Mouse (Mus musculus): Measurements from ENCODE around the gene Apob.
"Not testable (repeated sequence)": the region's sequence is repeated elsewhere in the genome, so short reads cannot be mapped to it uniquely, and the experiment has no call there.

Gene Apob

DNA sequence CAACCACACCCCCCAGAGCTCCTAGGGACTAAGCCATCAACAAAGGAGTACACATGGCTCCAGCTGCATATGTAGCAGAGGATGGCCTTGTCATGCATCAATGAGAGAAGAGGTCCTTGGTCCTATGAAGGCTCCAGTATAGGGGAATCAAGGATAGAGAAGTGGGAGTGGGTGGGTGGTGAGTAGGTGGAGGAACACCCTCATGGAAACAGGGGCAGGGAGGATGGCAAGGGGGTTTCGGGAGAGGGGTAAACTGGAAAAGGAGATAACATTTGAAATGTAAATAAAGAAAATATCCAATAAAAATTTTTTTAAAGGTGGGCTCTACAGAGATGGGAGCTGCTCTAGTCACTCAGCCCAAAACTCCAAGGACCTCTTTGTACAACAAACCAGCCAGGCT is 53.7 kb downstream of the Apob start:
- CTCF ChIA-PET, result interaction anchor here in 1 of 4 experiments (0.7 kb wide), 1 partner anchor 275 kb away, joined by 3 read pairs; no protein-coding TSS in a partner anchor
- POLR2A ChIA-PET, result not testable (repeated sequence)

DNA sequence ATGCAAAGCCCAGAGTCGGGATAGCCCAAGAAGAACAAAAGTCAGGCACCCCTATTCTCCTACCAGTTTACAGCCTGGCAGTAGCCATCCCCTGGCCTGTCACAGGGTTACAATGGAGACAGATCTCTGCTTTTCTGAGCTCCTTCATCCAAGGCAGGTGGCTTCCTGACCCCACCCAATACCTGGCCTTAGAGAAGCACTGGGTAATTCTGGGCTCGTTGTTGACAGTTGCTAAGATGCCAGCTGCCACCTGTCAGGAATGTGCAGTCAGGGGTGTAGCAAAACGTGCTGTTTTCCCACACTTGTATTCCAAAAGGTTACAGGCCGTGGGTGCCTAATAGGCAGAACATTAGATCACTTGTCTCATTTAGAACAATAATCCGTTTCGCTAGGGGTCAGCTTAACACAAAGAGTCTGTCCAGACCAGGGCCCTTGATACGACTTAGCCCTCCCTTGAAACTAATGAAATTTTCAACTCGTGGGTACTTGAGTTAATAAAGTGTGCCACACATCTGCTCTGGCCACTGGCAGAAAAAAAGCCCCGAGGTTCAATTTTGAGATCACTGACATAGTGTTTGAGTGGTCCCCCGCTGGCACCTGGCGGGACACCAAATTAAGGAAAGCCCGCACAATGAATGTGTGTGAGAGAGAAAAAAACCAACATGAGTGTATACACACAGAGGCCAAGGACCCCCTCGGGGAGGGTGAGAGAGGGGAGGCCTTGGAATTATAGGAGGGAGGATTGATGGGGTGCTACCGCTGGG is 54.3 kb downstream of the Apob start:
- ChIA-PET CTCF (interaction anchor here in 1 of 4 experiments (0.7 kb wide), 1 partner anchor 275 kb away, joined by 3 read pairs; no protein-coding TSS in a partner anchor), POLR2A (interaction anchor here in 1 of 4 experiments (0.5 kb wide), 1 partner anchor 288 kb away, joined by 5 read pairs; no protein-coding TSS in a partner anchor)

DNA sequence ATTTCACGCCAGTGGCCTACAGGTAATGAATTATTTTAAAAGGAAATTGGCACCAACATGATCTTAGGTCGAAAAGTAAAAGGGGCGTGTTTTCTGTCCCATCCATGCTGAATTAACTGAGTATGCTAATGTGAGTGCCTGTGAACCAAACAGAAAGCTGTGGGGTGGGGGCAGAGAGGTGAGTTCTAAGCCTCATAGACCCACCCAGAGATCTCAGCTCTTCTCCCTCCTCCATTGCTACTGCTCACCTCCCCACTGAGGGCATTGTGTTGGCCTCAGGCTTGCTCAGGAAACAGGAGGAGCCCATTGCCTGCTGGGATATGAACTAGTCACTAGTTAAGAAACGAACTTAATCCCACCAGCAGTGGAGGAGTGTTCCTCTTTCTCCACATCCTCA is 54.9 kb downstream of the Apob start:
- ChIA-PET CTCF (no interaction called here), POLR2A (interaction anchor here in 1 of 4 experiments (0.5 kb wide), 1 partner anchor 287 kb away, joined by 5 read pairs; no protein-coding TSS in a partner anchor)

DNA sequence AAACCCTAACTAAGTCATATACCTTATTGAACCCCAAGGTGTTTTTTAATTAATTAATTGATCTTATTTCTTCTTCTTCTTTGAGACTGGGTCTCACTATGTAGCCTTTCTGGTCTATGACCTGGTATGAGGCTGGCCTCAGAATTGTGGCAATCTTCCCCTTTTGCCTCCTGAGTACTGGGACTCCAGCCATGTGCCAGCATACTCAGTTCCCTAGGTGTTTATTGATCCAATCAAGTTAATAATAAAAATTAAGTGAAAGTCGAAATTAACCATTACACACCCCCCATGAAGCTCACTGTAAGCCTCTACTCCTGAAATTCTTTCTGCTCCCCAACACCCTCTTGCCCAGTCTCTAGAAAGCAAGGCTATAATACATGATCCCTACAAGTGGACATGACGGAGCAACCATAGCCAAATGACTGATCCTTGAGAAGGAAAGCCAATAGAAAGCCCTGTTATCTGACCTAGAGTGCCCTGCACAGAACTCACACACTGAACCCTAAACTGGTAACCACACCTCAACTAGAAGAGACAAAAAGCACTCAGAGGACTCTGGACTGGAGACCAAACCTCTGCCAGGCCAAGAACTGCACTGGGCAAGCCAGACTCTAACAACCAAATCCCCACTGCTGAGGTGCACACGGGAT is 60.8 kb downstream of the Apob start:
- ChIA-PET CTCF (no interaction called here), POLR2A (no interaction called here)

DNA sequence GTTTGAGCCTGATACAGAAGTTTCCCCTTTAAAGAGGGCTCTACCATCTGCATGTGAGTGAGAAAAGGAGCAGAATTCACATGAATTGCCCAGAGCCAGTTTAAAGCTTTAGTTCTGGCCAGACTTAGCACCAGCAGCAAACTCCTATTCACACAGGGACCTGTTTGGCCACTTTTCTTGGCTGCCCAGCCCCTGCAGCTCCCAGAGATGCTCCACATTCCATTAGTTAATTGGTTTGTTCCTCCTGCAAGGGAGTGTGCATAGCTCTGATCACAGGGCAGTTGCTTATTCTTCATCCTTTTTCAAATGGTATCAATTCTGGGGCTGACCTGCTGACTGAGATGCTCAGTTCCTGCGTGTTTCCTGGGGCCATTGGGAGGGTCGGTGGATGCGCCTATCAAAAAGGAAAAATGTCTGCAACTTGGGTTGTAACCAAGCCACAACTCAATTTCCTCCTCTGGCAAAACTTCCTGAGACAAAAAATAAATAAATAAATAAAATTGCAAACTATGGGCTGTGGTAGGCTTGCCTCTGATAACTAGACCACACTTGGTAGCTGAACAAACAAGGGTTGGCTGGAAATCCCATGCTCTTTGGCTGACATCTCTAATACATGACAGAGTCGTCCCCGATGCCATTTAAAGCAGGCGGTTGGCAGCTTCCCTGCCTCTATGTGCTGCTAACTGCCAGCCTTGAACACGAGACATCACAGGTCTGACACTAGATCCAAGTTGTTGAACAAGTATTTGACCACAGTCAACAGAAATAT is 65.4 kb downstream of the Apob start:
- POLR2A ChIA-PET, result no interaction called here
- CTCF ChIA-PET, result interaction anchor here in 1 of 4 experiments (1.5 kb wide), 1 partner anchor 190 kb away, joined by 5 read pairs; no protein-coding TSS in a partner anchor

DNA sequence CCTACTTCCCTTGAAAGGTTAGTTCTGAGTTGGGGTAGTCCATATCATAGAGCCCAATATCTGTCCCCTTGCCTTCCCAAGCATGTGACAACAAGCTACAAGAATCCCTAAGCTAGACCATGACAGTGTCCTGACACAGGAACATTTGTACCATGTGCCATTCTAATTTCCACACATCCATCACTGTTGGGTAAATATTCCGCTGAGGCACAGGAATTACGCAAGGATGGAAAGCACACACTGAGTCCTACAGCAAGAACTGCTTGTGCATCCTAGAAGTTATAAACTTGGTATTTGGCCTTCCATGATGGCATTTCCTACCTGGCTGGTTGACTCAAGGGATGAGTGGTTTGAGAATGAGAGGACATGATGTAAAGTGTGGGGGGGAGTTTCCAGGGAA is 69.6 kb downstream of the Apob start:
- CTCF ChIA-PET, result interaction anchor here in 1 of 4 experiments (2.1 kb wide), 1 partner anchor 12 kb away, joined by 6 read pairs; no protein-coding TSS in a partner anchor
- POLR2A ChIA-PET, result no interaction called here

DNA sequence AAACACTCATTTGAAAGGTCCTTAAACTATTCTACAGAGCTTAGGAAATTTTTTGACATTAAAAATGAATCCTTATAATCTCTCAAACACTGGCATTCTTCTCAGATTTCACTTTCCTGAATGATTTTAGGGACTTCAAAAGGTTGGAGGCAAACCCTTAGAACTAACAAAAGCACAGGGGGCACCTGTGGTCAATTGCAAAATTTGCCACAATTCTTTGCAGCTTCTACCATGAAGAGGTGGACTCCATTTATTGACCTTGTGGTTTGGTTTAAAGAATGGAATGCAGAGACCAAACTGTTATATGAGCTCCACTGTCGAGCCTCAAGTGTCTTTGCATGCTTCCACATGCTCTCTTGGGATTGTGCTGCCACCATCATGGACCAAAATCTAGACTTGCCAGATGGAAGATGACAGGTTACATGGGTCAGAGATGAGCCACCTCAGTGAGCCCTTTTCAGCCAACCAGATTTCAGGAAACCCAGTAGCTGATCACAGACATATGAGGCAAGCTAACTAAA is 70.4 kb downstream of the Apob start:
- CTCF ChIA-PET, result interaction anchor here in 2 of 4 experiments (1.1 to 2.1 kb wide), 2 partner anchors 12 kb away, joined by 4 to 6 read pairs; no protein-coding TSS in a partner anchor

DNA sequence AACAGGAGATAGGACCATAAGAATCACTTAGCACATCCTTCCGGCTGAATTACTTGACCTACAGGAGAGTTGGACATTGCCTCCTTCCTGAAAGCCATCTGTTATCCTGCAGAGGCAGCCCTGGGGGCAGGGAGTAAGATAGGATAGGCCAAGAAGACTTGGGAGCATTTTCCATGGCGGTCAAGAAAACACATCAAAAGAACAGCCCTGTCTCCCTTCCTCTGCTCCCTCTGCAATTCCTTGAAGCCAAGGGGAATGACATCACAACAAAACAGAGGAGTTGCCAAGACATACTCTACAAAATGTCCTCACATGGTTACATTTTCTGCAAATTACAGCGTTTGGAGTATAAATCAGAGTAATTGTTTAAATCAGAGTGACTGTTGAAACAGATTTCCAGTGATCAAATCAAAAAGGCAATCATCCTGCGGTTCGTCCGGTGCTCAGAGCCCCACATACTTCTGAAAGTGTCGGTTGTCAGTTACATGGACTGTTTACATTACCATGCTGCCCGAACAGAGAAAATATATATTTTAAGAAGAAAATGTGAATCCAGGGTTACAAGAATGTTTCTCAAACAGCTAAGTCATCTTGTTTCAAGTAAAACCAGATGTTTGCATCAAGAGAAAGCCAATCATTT is 78.7 kb downstream of the Apob start:
- POLR2A ChIA-PET, result no interaction called here

More for the DNA sequence above, 70.4 kb downstream of the Apob start:
- POLR2A ChIA-PET, result no interaction called here

DNA sequence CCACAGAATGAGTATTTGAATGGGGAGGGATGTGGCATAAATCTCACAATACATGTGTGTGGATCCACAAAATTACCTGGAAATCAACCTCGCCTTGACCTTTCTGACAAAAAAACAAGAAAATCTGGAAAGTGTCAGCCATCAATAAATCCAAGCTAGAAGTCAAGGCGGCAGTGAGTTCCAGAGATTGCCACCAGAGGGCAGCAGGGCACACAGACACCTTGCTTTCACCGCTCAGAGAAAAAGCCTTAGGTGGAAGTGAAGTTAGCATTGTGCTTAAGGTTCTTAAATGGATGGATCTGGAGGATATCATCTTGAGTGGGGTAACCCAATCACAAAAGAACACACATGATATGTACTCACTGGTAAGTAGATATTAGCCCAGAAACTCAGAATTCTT is 82.1 kb downstream of the Apob start:
- ChIA-PET CTCF (interaction anchor here (0.6 to 4.7 kb wide), 31 partner anchors 9 to 441 kb away, joined by 3 to 27 read pairs (median 4); partner anchors contain the start of gene Rhob (in 1 of the 4)), POLR2A (interaction anchor here in 1 of 4 experiments (0.9 kb wide), 1 partner anchor 440 kb away, joined by 4 read pairs; the partner anchor contains the start of gene Rhob)

More for the DNA sequence above, 78.7 kb downstream of the Apob start:
- CTCF ChIA-PET, result interaction anchor here in 1 of 4 experiments (1.5 kb wide), 1 partner anchor 231 kb away, joined by 3 read pairs; no protein-coding TSS in a partner anchor

DNA sequence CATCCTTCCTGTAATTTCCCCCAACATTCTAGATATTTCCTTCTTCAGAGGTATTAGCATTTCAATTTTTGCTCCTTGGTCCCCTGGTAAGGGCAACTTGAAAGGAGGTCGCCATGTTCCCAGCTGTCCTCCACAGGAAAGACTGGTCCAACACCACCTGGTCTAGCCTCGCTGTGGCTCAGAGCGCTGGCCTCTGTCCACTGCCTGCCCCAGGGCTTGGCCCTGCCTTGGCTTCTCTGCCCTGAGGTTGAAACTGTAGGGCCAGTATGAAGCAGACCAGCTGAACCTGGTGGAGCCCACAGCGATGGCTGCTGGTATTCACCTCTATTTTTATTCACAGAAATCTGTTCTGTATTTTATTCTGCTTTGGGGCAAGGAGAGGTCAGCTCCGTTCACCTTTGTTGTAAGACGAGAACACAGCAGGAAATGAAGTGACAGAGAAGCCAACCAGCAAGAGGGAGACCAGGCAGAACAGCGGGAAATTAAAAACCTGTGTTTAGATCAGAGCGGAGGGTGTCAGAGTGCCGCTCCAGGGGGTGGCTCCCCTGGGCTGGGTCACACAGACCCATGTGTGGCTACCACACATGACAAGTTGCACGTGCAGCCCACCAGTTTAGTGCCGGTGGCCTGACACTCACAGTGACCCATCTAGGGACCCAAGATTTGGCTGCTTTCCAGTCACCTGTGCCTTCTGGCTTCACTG is 86.1 kb downstream of the Apob start:
- ChIA-PET CTCF (interaction anchor here in 2 of 4 experiments (0.5 to 2.1 kb wide), 3 partner anchors 38 to 169 kb away, joined by 4 to 9 read pairs (median 5); no protein-coding TSS in a partner anchor), POLR2A (no interaction called here)
